13 mouse cellular contexts compared by ENCODE assay signal in genomic region chr14:13771163-13771562, GRCm38 (mm10).
A peak's percentile ranks its signal among the peaks of the same experiment; 100 is the strongest.
DNase-seq lines count a peak whose midpoint lies in the region; ATAC-seq and TF ChIP-seq lines count a peak whose summit lies in the region.
"Had no signal": no experiment of that assay in that cellular context is flagged by ENCODE, and none has a peak within 500 bp of the region (broad histone marks: within the 10 kb centered on the region; RNA-seq: fewer than 3 reads in every experiment).

No protein-coding gene starts in this region.

- ATAC-seq in lung, embryonic 14.5 days (ENCODE audit: insufficient read depth) = 0 out of 2 replicates have a peak, but pooled peaks have one; percentile 39
- ATAC-seq in forebrain, embryonic 15.5 days (replicated peaks) = no peak
- ATAC-seq in limb, embryonic 13.5 days (ENCODE audit: low FRiP score, low read depth) = 0 out of 2 replicates have a peak, but pooled peaks have one; percentile 19
- no peak for ATAC-seq in liver, embryonic 12.5 days

- TF ChIP-seq CTCF in lung, embryonic 14.5 days (IDR thresholded peaks at IDR 0.05; ENCODE audit: low read depth) = no peak

- no peak overlapping the region for H3K27ac ChIP-seq in lung, embryonic 14.5 days (ENCODE audit: low read depth)
- H3K27ac ChIP-seq in forebrain, embryonic 15.5 days (replicated peaks) = peak overlapping the region; percentile 14; the same call in 1 of the 2 replicates
- no peak overlapping the region; the same call in 1 of the 2 replicates for H3K27ac ChIP-seq in limb, embryonic 13.5 days
- no peak overlapping the region for H3K27ac ChIP-seq in liver, embryonic 12.5 days

- H3K4me1 ChIP-seq in lung, embryonic 14.5 days (ENCODE audit: insufficient read depth) = 0 out of 2 replicates have a peak, but pooled peaks cover 3% of the 10 kb centered on the region
- peaks cover 12% of the 10 kb centered on the region for H3K4me1 ChIP-seq in forebrain, embryonic 15.5 days
- H3K4me1 ChIP-seq in limb, embryonic 13.5 days = peaks cover 13% of the 10 kb centered on the region
- no peaks in the 10 kb centered on the region for H3K4me1 ChIP-seq in liver, embryonic 12.5 days

- no peak overlapping the region for H3K4me2 ChIP-seq in lung, embryonic 14.5 days
- no peak overlapping the region for H3K4me2 ChIP-seq in forebrain, embryonic 15.5 days (replicated peaks)
- no peak overlapping the region for H3K4me2 ChIP-seq in limb, embryonic 13.5 days (replicated peaks)
- H3K4me2 ChIP-seq in liver, embryonic 12.5 days = no peak overlapping the region

- DNase-seq in lung, embryonic 14.5 days = no peak
- no peak for DNase-seq in lung, postnatal 36 days
- peak; percentile 16 for DNase-seq in telencephalon, adult 2 months (ENCODE audit: low read depth, low spot score)
- no peak for DNase-seq in right cerebral cortex, postnatal 25 days
- no peak for DNase-seq in right cerebral cortex, adult 2 months (ENCODE audit: low spot score in 2 of 2)
- DNase-seq: kidney, adult 9 months; liver; lung, postnatal 4 days; thymus, postnatal 4 days had no signal

- 39% methylated on average over 2 of the region's 2 CpGs for WGBS in lung, embryonic 14.5 days
- 58% methylated on average over 2 of the region's 2 CpGs for WGBS in forebrain, embryonic 15.5 days
- 56% methylated on average over 2 of the region's 2 CpGs for WGBS in limb, embryonic 13.5 days
- WGBS in liver, embryonic 12.5 days (ENCODE audit: insufficient replicate concordance) = 38% methylated on average over 2 of the region's 2 CpGs

- H3K27me3 ChIP-seq in lung, embryonic 14.5 days (ENCODE audit: insufficient read depth, low read length) = no peaks in the 10 kb centered on the region
- no peaks in the 10 kb centered on the region for H3K27me3 ChIP-seq in forebrain, embryonic 15.5 days
- H3K27me3 ChIP-seq in limb, embryonic 13.5 days = no peaks in the 10 kb centered on the region
- H3K27me3 ChIP-seq in liver, embryonic 12.5 days (replicated peaks) = no peaks in the 10 kb centered on the region

- no peaks in the 10 kb centered on the region for H3K9me3 ChIP-seq in lung, embryonic 14.5 days (ENCODE audit: low read depth, low read length)
- H3K9me3 ChIP-seq in forebrain, embryonic 15.5 days = no peaks in the 10 kb centered on the region
- H3K9me3 ChIP-seq in limb, embryonic 13.5 days = no peaks in the 10 kb centered on the region
- no peaks in the 10 kb centered on the region for H3K9me3 ChIP-seq in liver, embryonic 12.5 days (replicated peaks)

- H3K9ac ChIP-seq in lung, embryonic 14.5 days = no peak overlapping the region
- H3K9ac ChIP-seq in forebrain, embryonic 15.5 days (replicated peaks) = no peak overlapping the region
- no peak overlapping the region for H3K9ac ChIP-seq in limb, embryonic 13.5 days
- H3K9ac ChIP-seq in liver, embryonic 12.5 days = no peak overlapping the region

- no peaks in the 10 kb centered on the region for H3K36me3 ChIP-seq in lung, embryonic 14.5 days (ENCODE audit: insufficient read depth)
- H3K36me3 ChIP-seq in forebrain, embryonic 15.5 days = no peaks in the 10 kb centered on the region
- H3K36me3 ChIP-seq in limb, embryonic 13.5 days = no peaks in the 10 kb centered on the region
- H3K36me3 ChIP-seq in liver, embryonic 12.5 days = no peaks in the 10 kb centered on the region

- H3K4me3 ChIP-seq in lung, embryonic 14.5 days (ENCODE audit: low read depth, low read length) = no peak overlapping the region
- no peak overlapping the region for H3K4me3 ChIP-seq in forebrain, embryonic 15.5 days
- H3K4me3 ChIP-seq in limb, embryonic 13.5 days = no peak overlapping the region
- H3K4me3 ChIP-seq in liver, embryonic 12.5 days = no peak overlapping the region
- H3K4me3 ChIP-seq: myocyte had no signal

Comparison
In these comparisons a context has a peak if more than half of its experiments do, and no peak if none do; other contexts are left out.
1. ATAC-seq: peak in lung, embryonic 14.5 days (single experiment) and limb, embryonic 13.5 days (single experiment); none in forebrain, embryonic 15.5 days (single experiment) and liver, embryonic 12.5 days (single experiment).